Comparison of ENCODE assay signal across 25 mouse cellular contexts in the genomic region with DNA sequence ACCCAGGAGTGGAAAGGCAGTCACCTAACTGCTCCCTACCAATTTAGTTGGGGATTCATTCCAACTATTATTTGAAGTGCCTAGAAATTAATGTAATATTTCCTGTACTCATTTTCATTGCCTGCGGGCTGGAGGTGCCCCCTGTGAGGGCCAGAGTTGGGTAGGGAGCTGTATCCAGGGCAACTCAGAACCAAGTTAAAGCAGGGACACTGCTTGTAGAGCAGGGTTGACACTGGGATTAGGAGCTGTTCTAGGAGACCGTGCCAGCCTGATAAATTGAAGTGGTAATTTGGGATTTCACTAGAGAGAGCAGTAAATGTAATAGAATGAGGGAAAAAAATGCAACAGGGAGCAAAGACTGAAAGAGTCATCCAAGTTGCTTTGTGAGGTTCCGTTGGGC. TPM values are rescaled to one million over a fixed set of nuclear protein-coding genes. Genes with fewer than 3 reads are reported as not detected.
DNase-seq lines count a peak whose midpoint lies in the region; ATAC-seq and TF ChIP-seq lines count a peak whose summit lies in the region.
"Had no signal": no experiment of that assay in that cellular context is flagged by ENCODE, and none has a peak within 500 bp of the region (broad histone marks: within the 10 kb centered on the region; RNA-seq: fewer than 3 reads in every experiment).

No protein-coding gene starts in this region.

- DNase-seq in hindbrain, embryonic 14.5 days (ENCODE audit: low spot score), result no peak
- no peak for DNase-seq in hindbrain, embryonic 11.5 days (ENCODE audit: low spot score)
- no peak for DNase-seq in midbrain, embryonic 14.5 days
- DNase-seq in midbrain, postnatal 0 days (ENCODE audit: low spot score), result peak; percentile 10
- DNase-seq: adrenal gland, adult 8-10 months; adrenal gland, postnatal 14 days; adrenal gland, postnatal 36 days; B cell, adult 2 months; cerebellum, adult 11-12 months; cerebellum, adult 2 months; cerebellum, adult 9-10 months; cerebellum, postnatal 10 days; cerebellum, postnatal 25 days had no signal

- H3K9me3 ChIP-seq in hindbrain, embryonic 14.5 days (ENCODE audit: control insufficient read depth, low read length), result no peaks in the 10 kb centered on the region
- no peaks in the 10 kb centered on the region for H3K9me3 ChIP-seq in hindbrain, embryonic 13.5 days
- no peaks in the 10 kb centered on the region for H3K9me3 ChIP-seq in hindbrain, embryonic 16.5 days (ENCODE audit: control insufficient read depth, low read length)
- no peaks in the 10 kb centered on the region for H3K9me3 ChIP-seq in hindbrain, embryonic 11.5 days (ENCODE audit: control insufficient read depth, low read length)
- H3K9me3 ChIP-seq in midbrain, embryonic 15.5 days, result no peaks in the 10 kb centered on the region
- no peaks in the 10 kb centered on the region for H3K9me3 ChIP-seq in midbrain, embryonic 14.5 days (ENCODE audit: control insufficient read depth, low read length)
- no peaks in the 10 kb centered on the region for H3K9me3 ChIP-seq in midbrain, postnatal 0 days (ENCODE audit: low read length)
- H3K9me3 ChIP-seq in midbrain, embryonic 13.5 days, result no peaks in the 10 kb centered on the region; the same call in 1 of the 2 replicates
- H3K9me3 ChIP-seq: embryonic facial prominence, embryonic 10.5 days; G1E had no signal

- 44% methylated on average over 3 of the region's 3 CpGs for WGBS in hindbrain, embryonic 14.5 days
- WGBS in hindbrain, embryonic 13.5 days, result 50% methylated on average over 3 of the region's 3 CpGs
- 47% methylated on average over 3 of the region's 3 CpGs for WGBS in hindbrain, embryonic 16.5 days
- WGBS in hindbrain, embryonic 11.5 days, result 70% methylated on average over 3 of the region's 3 CpGs
- 49% methylated on average over 3 of the region's 3 CpGs for WGBS in midbrain, embryonic 15.5 days
- WGBS in midbrain, embryonic 14.5 days, result 49% methylated on average over 3 of the region's 3 CpGs
- WGBS in midbrain, postnatal 0 days, result 50% methylated on average over 3 of the region's 3 CpGs
- WGBS in midbrain, embryonic 13.5 days, result 51% methylated on average over 3 of the region's 3 CpGs

- H3K27me3 ChIP-seq in hindbrain, embryonic 14.5 days (ENCODE audit: control insufficient read depth, insufficient read depth, low read length), result no peaks in the 10 kb centered on the region
- H3K27me3 ChIP-seq in hindbrain, embryonic 13.5 days, result no peaks in the 10 kb centered on the region
- no peaks in the 10 kb centered on the region for H3K27me3 ChIP-seq in hindbrain, embryonic 16.5 days (replicated peaks; ENCODE audit: control insufficient read depth, insufficient read depth, low read length)
- no peaks in the 10 kb centered on the region for H3K27me3 ChIP-seq in hindbrain, embryonic 11.5 days (ENCODE audit: control insufficient read depth, insufficient read depth, low read length)
- H3K27me3 ChIP-seq in midbrain, embryonic 15.5 days (replicated peaks), result no peaks in the 10 kb centered on the region
- no peaks in the 10 kb centered on the region for H3K27me3 ChIP-seq in midbrain, embryonic 14.5 days (ENCODE audit: control insufficient read depth, insufficient read depth, low read length)
- H3K27me3 ChIP-seq in midbrain, postnatal 0 days (ENCODE audit: insufficient read depth, low read length), result no peaks in the 10 kb centered on the region
- H3K27me3 ChIP-seq in midbrain, embryonic 13.5 days, result no peaks in the 10 kb centered on the region
- H3K27me3 ChIP-seq: CH12.LX; embryonic facial prominence, embryonic 12.5 days; forebrain, embryonic 13.5 days had no signal

- no peak overlapping the region for H3K4me2 ChIP-seq in hindbrain, embryonic 14.5 days (replicated peaks)
- H3K4me2 ChIP-seq in hindbrain, embryonic 13.5 days, result no peak overlapping the region
- H3K4me2 ChIP-seq in hindbrain, embryonic 16.5 days (ENCODE audit: low read length), result no peak overlapping the region
- no peak overlapping the region for H3K4me2 ChIP-seq in hindbrain, embryonic 11.5 days (replicated peaks; ENCODE audit: low read depth, low read length)
- H3K4me2 ChIP-seq in midbrain, embryonic 15.5 days, result no peak overlapping the region
- no peak overlapping the region for H3K4me2 ChIP-seq in midbrain, embryonic 14.5 days (ENCODE audit: low read length)
- H3K4me2 ChIP-seq in midbrain, postnatal 0 days (ENCODE audit: low read depth, low read length, poor library complexity, severe bottlenecking), result no peak overlapping the region
- no peak overlapping the region for H3K4me2 ChIP-seq in midbrain, embryonic 13.5 days (replicated peaks)
- H3K4me2 ChIP-seq: embryonic facial prominence, embryonic 12.5 days; forebrain, embryonic 13.5 days had no signal

- H3K4me3 ChIP-seq in hindbrain, embryonic 14.5 days (replicated peaks; ENCODE audit: low read length), result no peak overlapping the region
- no peak overlapping the region for H3K4me3 ChIP-seq in hindbrain, embryonic 13.5 days
- H3K4me3 ChIP-seq in hindbrain, embryonic 16.5 days (ENCODE audit: low read length), result no peak overlapping the region
- no peak overlapping the region for H3K4me3 ChIP-seq in hindbrain, embryonic 11.5 days (ENCODE audit: low read depth, low read length)
- no peak overlapping the region for H3K4me3 ChIP-seq in midbrain, embryonic 15.5 days
- no peak overlapping the region for H3K4me3 ChIP-seq in midbrain, embryonic 14.5 days (replicated peaks; ENCODE audit: low read depth, low read length)
- H3K4me3 ChIP-seq in midbrain, postnatal 0 days (ENCODE audit: low read depth, low read length), result no peak overlapping the region
- no peak overlapping the region for H3K4me3 ChIP-seq in midbrain, embryonic 13.5 days (replicated peaks)
- H3K4me3 ChIP-seq: embryonic facial prominence, embryonic 10.5 days; embryonic facial prominence, embryonic 12.5 days; forebrain, embryonic 13.5 days had no signal

- no peak overlapping the region for H3K27ac ChIP-seq in hindbrain, embryonic 14.5 days
- no peak overlapping the region for H3K27ac ChIP-seq in hindbrain, embryonic 13.5 days
- H3K27ac ChIP-seq in hindbrain, embryonic 16.5 days (ENCODE audit: low read depth, low read length), result no peak overlapping the region
- H3K27ac ChIP-seq in hindbrain, embryonic 11.5 days (ENCODE audit: low read depth, low read length), result no peak overlapping the region
- no peak overlapping the region for H3K27ac ChIP-seq in midbrain, embryonic 15.5 days
- no peak overlapping the region for H3K27ac ChIP-seq in midbrain, embryonic 14.5 days (replicated peaks; ENCODE audit: low read depth, low read length)
- no peak overlapping the region for H3K27ac ChIP-seq in midbrain, postnatal 0 days (ENCODE audit: low read depth, low read length)
- no peak overlapping the region for H3K27ac ChIP-seq in midbrain, embryonic 13.5 days
- H3K27ac ChIP-seq: embryonic facial prominence, embryonic 10.5 days; embryonic facial prominence, embryonic 12.5 days; forebrain, embryonic 13.5 days had no signal

- no peaks in the 10 kb centered on the region for H3K4me1 ChIP-seq in hindbrain, embryonic 14.5 days (replicated peaks; ENCODE audit: control insufficient read depth, insufficient read depth, low read length)
- H3K4me1 ChIP-seq in hindbrain, embryonic 13.5 days (replicated peaks), result no peaks in the 10 kb centered on the region
- H3K4me1 ChIP-seq in hindbrain, embryonic 16.5 days (ENCODE audit: control insufficient read depth, insufficient read depth, low read depth, low read length), result no peaks in the 10 kb centered on the region
- H3K4me1 ChIP-seq in hindbrain, embryonic 11.5 days (replicated peaks; ENCODE audit: control insufficient read depth, insufficient read depth, low read length), result no peaks in the 10 kb centered on the region
- H3K4me1 ChIP-seq in midbrain, embryonic 15.5 days, result no peaks in the 10 kb centered on the region
- no peaks in the 10 kb centered on the region for H3K4me1 ChIP-seq in midbrain, embryonic 14.5 days (ENCODE audit: control insufficient read depth, insufficient read depth, low read length)
- no peaks in the 10 kb centered on the region for H3K4me1 ChIP-seq in midbrain, postnatal 0 days (ENCODE audit: insufficient read depth, low read length)
- H3K4me1 ChIP-seq in midbrain, embryonic 13.5 days (replicated peaks), result 0 out of 2 replicates have a peak, but pooled peaks cover 3% of the 10 kb centered on the region
- H3K4me1 ChIP-seq: embryonic facial prominence, embryonic 12.5 days; forebrain, embryonic 13.5 days had no signal

- H3K9ac ChIP-seq in hindbrain, embryonic 14.5 days, result no peak overlapping the region
- no peak overlapping the region for H3K9ac ChIP-seq in hindbrain, embryonic 13.5 days
- no peak overlapping the region for H3K9ac ChIP-seq in hindbrain, embryonic 16.5 days (ENCODE audit: low read depth, low read length)
- H3K9ac ChIP-seq in hindbrain, embryonic 11.5 days (ENCODE audit: low read depth, low read length), result no peak overlapping the region
- no peak overlapping the region for H3K9ac ChIP-seq in midbrain, embryonic 15.5 days
- H3K9ac ChIP-seq in midbrain, embryonic 14.5 days (replicated peaks; ENCODE audit: low read length), result no peak overlapping the region
- no peak overlapping the region for H3K9ac ChIP-seq in midbrain, postnatal 0 days (replicated peaks; ENCODE audit: low read length, poor library complexity, severe bottlenecking)
- H3K9ac ChIP-seq in midbrain, embryonic 13.5 days (replicated peaks), result no peak overlapping the region
- H3K9ac ChIP-seq: embryonic facial prominence, embryonic 12.5 days; forebrain, embryonic 13.5 days had no signal

- no peaks in the 10 kb centered on the region for H3K36me3 ChIP-seq in hindbrain, embryonic 14.5 days (replicated peaks; ENCODE audit: control insufficient read depth, insufficient read depth)
- no peaks in the 10 kb centered on the region for H3K36me3 ChIP-seq in hindbrain, embryonic 13.5 days
- H3K36me3 ChIP-seq in hindbrain, embryonic 16.5 days (ENCODE audit: control insufficient read depth, insufficient read depth, low read length), result no peaks in the 10 kb centered on the region
- H3K36me3 ChIP-seq in hindbrain, embryonic 11.5 days (ENCODE audit: control insufficient read depth, insufficient read depth, low read length), result no peaks in the 10 kb centered on the region
- H3K36me3 ChIP-seq in midbrain, embryonic 15.5 days (replicated peaks), result no peaks in the 10 kb centered on the region
- H3K36me3 ChIP-seq in midbrain, embryonic 14.5 days (ENCODE audit: control insufficient read depth, insufficient read depth, low read length), result no peaks in the 10 kb centered on the region
- no peaks in the 10 kb centered on the region for H3K36me3 ChIP-seq in midbrain, postnatal 0 days (ENCODE audit: insufficient read depth, low read length)
- H3K36me3 ChIP-seq in midbrain, embryonic 13.5 days, result no peaks in the 10 kb centered on the region
- H3K36me3 ChIP-seq: embryonic facial prominence, embryonic 10.5 days; embryonic facial prominence, embryonic 12.5 days; G1E had no signal

- peak; percentile 46; the same call in 1 of the 2 replicates for ATAC-seq in hindbrain, embryonic 14.5 days (ENCODE audit: low FRiP score)
- no peak for ATAC-seq in hindbrain, embryonic 13.5 days (ENCODE audit: low FRiP score)
- ATAC-seq in hindbrain, embryonic 16.5 days, result peak; percentile 82
- no peak for ATAC-seq in hindbrain, embryonic 11.5 days (ENCODE audit: low FRiP score)
- ATAC-seq in midbrain, embryonic 15.5 days (replicated peaks), result peak; percentile 50; the same call in 1 of the 2 replicates
- ATAC-seq in midbrain, embryonic 14.5 days (ENCODE audit: low FRiP score, low TSS enrichment), result no peak
- ATAC-seq in midbrain, postnatal 0 days (ENCODE audit: low FRiP score), result peak; percentile 34; the same call in 1 of the 2 replicates
- ATAC-seq in midbrain, embryonic 13.5 days, result no peak
- ATAC-seq: activated CD4-positive, CD25-positive, alpha-beta regulatory T cell, adult 4 months; CD4-positive, CD25-positive, alpha-beta regulatory T cell, adult 4 months; forebrain, embryonic 13.5 days; Patski had no signal

- TF ChIP-seq CTCF in midbrain, postnatal 0 days (IDR thresholded peaks at IDR 0.05), result no peak

RNA-seq across cellular contexts. Expression of gene 5730522E02Rik, which starts 51.5 kb away (rescaled TPM):
- polyA plus RNA-seq in hindbrain, embryonic 14.5 days (2014; fragmentation: Nextera tagmentation; extraction: Ambion mirVana), result 13.3 and 13.5 TPM in 2 replicates
- 14.9 and 15.7 TPM in 2 replicates for polyA plus RNA-seq in hindbrain, embryonic 13.5 days (2015; fragmentation: Nextera tagmentation; extraction: Ambion mirVana)
- polyA plus RNA-seq in hindbrain, embryonic 16.5 days (2015; fragmentation: Nextera tagmentation; extraction: Ambion mirVana), result 12.1 and 12.3 TPM in 2 replicates
- 7.4 and 8.0 TPM in 2 replicates for polyA plus RNA-seq in hindbrain, embryonic 11.5 days (2014; fragmentation: Nextera tagmentation; extraction: Ambion mirVana)
- 13.6 and 16.8 TPM in 2 replicates for polyA plus RNA-seq in midbrain, embryonic 15.5 days (2015; fragmentation: Nextera tagmentation; extraction: Ambion mirVana)
- 14.8 and 19.0 TPM in 2 replicates for polyA plus RNA-seq in midbrain, embryonic 14.5 days (2014; fragmentation: Nextera tagmentation; extraction: Ambion mirVana)
- 3.4 and 5.6 TPM in 2 replicates for total RNA-seq in midbrain, postnatal 0 days (2014; rRNA removed)
- 12.7 and 14.2 TPM in 2 replicates for polyA plus RNA-seq in midbrain, postnatal 0 days (2015; fragmentation: Nextera tagmentation; extraction: Ambion mirVana)
- 16.8 and 17.8 TPM in 2 replicates for polyA plus RNA-seq in midbrain, embryonic 13.5 days (2015; fragmentation: Nextera tagmentation; extraction: Ambion mirVana)
- total RNA-seq: adrenal gland, postnatal 14 days; adrenal gland, postnatal 36 days; CH12.LX had no signal
- polyA plus RNA-seq: activated CD4-positive, CD25-positive, alpha-beta regulatory T cell, adult 4 months; CD4-positive, CD25-positive, alpha-beta regulatory T cell, adult 4 months; G1E; Patski had no signal

Comparison
In these comparisons a context has a peak if more than half of its experiments do, and no peak if none do; other contexts are left out.
1. ATAC-seq: peak in hindbrain, embryonic 14.5 days (single experiment), hindbrain, embryonic 16.5 days (single experiment), midbrain, embryonic 15.5 days (single experiment) and midbrain, postnatal 0 days (single experiment); none in hindbrain, embryonic 13.5 days (single experiment), hindbrain, embryonic 11.5 days (single experiment), midbrain, embryonic 14.5 days (single experiment) and midbrain, embryonic 13.5 days (single experiment).